Mouse (Mus musculus) limb, embryonic 13.5 days (tissue): ENCODE measurements around the gene 1700086D15Rik. TPM values are rescaled to one million over a fixed set of nuclear protein-coding genes. Genes with fewer than 3 reads are reported as not detected.

Experiments used
- ATAC-seq: fragments of 200-750 bp; cut with Nextera tagmentation; 2 replicates; pipeline ENCODE4 v1.8.0; 2017; ENCODE audit warnings: low read depth, moderate number of reproducible peaks, moderate TSS enrichment; ENCODE audit not compliant: low FRiP score
- H3K27ac ChIP-seq: fragments of 300-500 bp; sonication (generic); 2 replicates; pipeline ENCODE4 v1.5.1; 2015; ENCODE audit warnings: inconsistent platforms, mild to moderate bottlenecking, moderate library complexity
- H3K27me3 ChIP-seq: fragments of 300-500 bp; sonication (generic); 2 replicates; pipeline ENCODE4 v1.6.1; 2015; ENCODE audit warnings: mild to moderate bottlenecking, inconsistent platforms
- H3K36me3 ChIP-seq: fragments of 300-500 bp; sonication (generic); 2 replicates; pipeline ENCODE4 v1.6.1; 2015; ENCODE audit warnings: inconsistent platforms, mild to moderate bottlenecking, moderate library complexity
- H3K4me1 ChIP-seq: fragments of 300-500 bp; sonication (generic); 2 replicates; pipeline ENCODE4 v1.6.1; 2015; ENCODE audit warnings: inconsistent platforms
- H3K4me2 ChIP-seq: fragments of 300-500 bp; sonication (generic); replicated peaks from 2 replicates; pipeline ENCODE4 v1.6.1; 2015; ENCODE audit warnings: inconsistent platforms, mild to moderate bottlenecking, moderate library complexity
- H3K4me3 ChIP-seq: fragments of 300-500 bp; sonication (generic); 2 replicates; pipeline ENCODE4 v1.5.1; 2015; ENCODE audit warnings: moderate library complexity, mild to moderate bottlenecking, inconsistent platforms
- H3K9ac ChIP-seq: fragments of 300-500 bp; sonication (generic); 2 replicates; pipeline ENCODE4 v1.6.1; 2015; ENCODE audit warnings: mild to moderate bottlenecking, inconsistent platforms
- H3K9me3 ChIP-seq: fragments of 300-500 bp; sonication (generic); 2 replicates; pipeline ENCODE4 v1.6.1; 2016; ENCODE audit warnings: inconsistent platforms
- WGBS: fragments of 180-500 bp; shearing (Covaris S2); methylation state at CpG from one replicate; pipeline ENCODE4 v1.1.7; 2015; 5-methylcytosine and 5-hydroxymethylcytosine counted together
- polyA plus RNA-seq: library from polyadenylated mRNA; unstranded; fragments of >200 nt; fragmentation: Nextera tagmentation; extraction: Ambion mirVana; gene quantifications from 2 replicates; pipeline ENCODE4 v1.2.1, GENCODE M21; 2015

1700086D15Rik gene
- polyA plus RNA-seq: 0.13 TPM in 1 of 2 replicates, not detected in the other

DNA sequence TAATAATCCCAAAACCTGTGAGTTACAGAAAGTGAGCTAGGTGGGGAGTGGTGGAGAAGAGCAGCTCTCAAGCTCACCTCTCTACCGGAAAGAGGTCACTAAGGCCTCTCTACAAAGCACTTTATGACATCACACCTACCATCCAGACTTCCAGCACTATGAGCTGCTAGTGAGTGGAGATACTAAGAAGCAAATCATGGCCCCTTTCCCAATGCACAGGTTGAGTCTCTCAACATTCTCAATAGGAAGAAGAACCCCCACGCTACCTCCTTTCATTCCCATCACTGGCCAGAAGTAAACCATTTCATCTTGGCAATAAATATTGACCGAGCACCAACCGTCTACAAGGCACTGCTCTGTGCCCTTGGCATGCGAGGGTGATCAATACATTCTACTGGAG, at the start of gene 1700086D15Rik:
Gene 1700086D15Rik (minus strand): TSS at position 101 of the 400 bp plus-strand sequence.
- Histone ChIP-seq H3K4me3 (no peak within 1 kb of the TSS), H3K4me1 (peaks cover 16% of the 10 kb centered on the region), H3K27ac (no peak within 1 kb of the TSS), H3K27me3 (peaks cover 25% of the 10 kb centered on the region), H3K36me3 (no peaks in the 10 kb centered on the region), H3K4me2 (no peak within 1 kb of the TSS), H3K9ac (no peak within 1 kb of the TSS), H3K9me3 (no peaks in the 10 kb centered on the region)
- no peak for ATAC-seq
- 90% methylated on average over 5 of the region's 5 CpGs for whole genome bisulfite sequencing

GRCm38 (mm10) chr11:65209441-65209840, 49.8 kb upstream of the 1700086D15Rik start:
- no peaks in the 10 kb centered on the region for H3K9me3 ChIP-seq
- H3K36me3 ChIP-seq: no peaks in the 10 kb centered on the region
- no peak for ATAC-seq
- no peak overlapping the region for H3K4me2 ChIP-seq
- H3K4me1 ChIP-seq: no peaks in the 10 kb centered on the region
- no peak overlapping the region for H3K27ac ChIP-seq
- no peaks in the 10 kb centered on the region for H3K27me3 ChIP-seq
- 65% methylated on average over 6 of the region's 6 CpGs for WGBS
- no peak overlapping the region for H3K9ac ChIP-seq
- no peak overlapping the region for H3K4me3 ChIP-seq

GRCm38 (mm10) chr11:65205306-65205705, 45.6 kb upstream of the 1700086D15Rik start:
- Histone ChIP-seq H3K4me3 (no peak overlapping the region), H3K36me3 (no peaks in the 10 kb centered on the region), H3K27me3 (no peaks in the 10 kb centered on the region), H3K27ac (no peak overlapping the region), H3K4me1 (no peaks in the 10 kb centered on the region), H3K9ac (no peak overlapping the region), H3K9me3 (no peaks in the 10 kb centered on the region), H3K4me2 (no peak overlapping the region)
- 83% methylated on average over 5 of the region's 5 CpGs for WGBS
- ATAC-seq: no peak

- no peak for ATAC-seq
- H3K4me2 ChIP-seq: no peak overlapping the region
- H3K4me3 ChIP-seq: no peak overlapping the region
- no peaks in the 10 kb centered on the region for H3K9me3 ChIP-seq
- H3K4me1 ChIP-seq: no peaks in the 10 kb centered on the region
- no peaks in the 10 kb centered on the region for H3K36me3 ChIP-seq
- H3K9ac ChIP-seq: no peak overlapping the region
- H3K27ac ChIP-seq: no peak overlapping the region
- no peaks in the 10 kb centered on the region for H3K27me3 ChIP-seq
- 86% methylated on average over 13 of the region's 13 CpGs for WGBS
Observed at GRCm38 (mm10) chr11:65204651-65205050, 45.0 kb upstream of the 1700086D15Rik start.

DNA sequence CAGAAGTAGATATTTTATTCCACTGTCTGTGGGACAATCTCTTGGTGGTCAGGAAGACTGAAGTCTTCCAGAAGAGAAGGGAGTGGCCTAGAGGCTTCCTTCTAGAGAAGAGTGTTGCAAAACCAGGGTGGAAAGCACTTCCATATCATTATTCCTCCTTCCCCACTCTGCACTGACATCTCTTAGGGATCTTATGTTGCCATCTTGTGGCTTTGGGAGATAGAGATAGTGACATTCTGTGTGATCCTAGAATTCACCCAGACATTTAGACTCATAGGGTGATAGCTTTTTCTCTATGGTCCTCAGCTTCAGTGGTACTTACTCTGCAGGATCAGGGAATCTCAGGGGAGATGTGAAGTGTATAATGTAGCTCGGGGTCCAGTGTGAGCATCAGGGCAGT, 43.3 kb upstream of the 1700086D15Rik start:
- 82% methylated on average over 1 of the region's 1 CpGs for WGBS
- H3K9me3 ChIP-seq: no peaks in the 10 kb centered on the region
- no peak overlapping the region for H3K27ac ChIP-seq
- no peak overlapping the region for H3K4me2 ChIP-seq
- no peaks in the 10 kb centered on the region for H3K4me1 ChIP-seq
- no peaks in the 10 kb centered on the region for H3K27me3 ChIP-seq
- H3K36me3 ChIP-seq: no peaks in the 10 kb centered on the region
- H3K9ac ChIP-seq: no peak overlapping the region
- ATAC-seq: no peak
- H3K4me3 ChIP-seq: no peak overlapping the region

DNA sequence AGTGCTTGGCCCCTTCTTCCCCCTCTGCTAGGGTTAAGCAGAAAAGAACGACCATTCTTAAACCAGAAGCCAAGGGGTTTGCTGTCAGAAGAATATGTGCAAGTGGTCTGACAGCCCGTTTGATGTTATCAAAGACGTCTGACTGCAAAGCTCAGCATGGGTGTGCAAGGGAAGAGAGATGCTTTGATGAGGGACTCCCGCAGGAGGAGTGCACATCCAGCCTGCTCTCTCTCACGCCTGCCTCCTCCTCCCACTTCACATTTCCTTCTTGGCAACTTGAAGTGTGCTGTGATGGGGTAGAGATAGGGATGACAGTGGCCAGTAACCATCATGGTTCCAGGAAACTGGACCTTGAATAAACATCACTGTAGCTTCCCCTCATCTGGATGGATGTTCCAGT, 42.5 kb upstream of the 1700086D15Rik start:
- no peak overlapping the region for H3K4me2 ChIP-seq

DNA sequence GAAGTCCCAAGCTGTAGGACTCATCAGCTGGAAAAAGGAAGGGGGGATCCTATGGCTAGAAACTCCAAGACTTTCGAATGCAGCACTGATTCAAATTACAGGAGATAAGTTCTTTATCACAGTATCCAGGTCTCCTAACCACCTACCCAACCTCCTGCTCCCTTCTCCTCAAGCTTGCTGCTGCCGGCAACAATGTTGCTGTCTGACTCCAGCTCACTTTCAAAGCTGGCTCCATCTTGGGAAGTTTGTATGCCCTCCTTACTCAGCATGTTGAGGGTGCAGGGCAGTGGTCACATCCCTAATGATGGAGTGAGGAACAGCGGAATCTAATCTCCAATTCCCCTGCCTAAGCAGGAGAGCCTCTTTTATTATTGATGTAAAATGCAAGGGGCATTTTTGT, 38.3 kb upstream of the 1700086D15Rik start:
- no peaks in the 10 kb centered on the region for H3K4me1 ChIP-seq
- no peaks in the 10 kb centered on the region for H3K36me3 ChIP-seq
- no peak overlapping the region for H3K27ac ChIP-seq
- no peaks in the 10 kb centered on the region for H3K27me3 ChIP-seq
- no peak overlapping the region for H3K4me2 ChIP-seq
- no peak for ATAC-seq
- no peak overlapping the region for H3K4me3 ChIP-seq
- H3K9ac ChIP-seq: no peak overlapping the region
- 76% methylated on average over 3 of the region's 3 CpGs for WGBS
- H3K9me3 ChIP-seq: no peaks in the 10 kb centered on the region

More for the DNA sequence above, 42.5 kb upstream of the 1700086D15Rik start:
- no peak overlapping the region for H3K4me3 ChIP-seq
- no peaks in the 10 kb centered on the region for H3K4me1 ChIP-seq
- no peak overlapping the region for H3K9ac ChIP-seq
- H3K27ac ChIP-seq: no peak overlapping the region
- no peak for ATAC-seq
- 31% methylated on average over 5 of the region's 5 CpGs for WGBS
- no peaks in the 10 kb centered on the region for H3K9me3 ChIP-seq
- no peaks in the 10 kb centered on the region for H3K27me3 ChIP-seq
- H3K36me3 ChIP-seq: no peaks in the 10 kb centered on the region

- Histone ChIP-seq H3K27me3 (no peaks in the 10 kb centered on the region), H3K36me3 (no peaks in the 10 kb centered on the region), H3K4me2 (no peak overlapping the region), H3K9me3 (no peaks in the 10 kb centered on the region), H3K4me3 (no peak overlapping the region), H3K4me1 (no peaks in the 10 kb centered on the region), H3K9ac (no peak overlapping the region), H3K27ac (no peak overlapping the region)
- ATAC-seq: no peak
- WGBS: 6% methylated on average over 3 of the region's 3 CpGs
Observed at GRCm38 (mm10) chr11:65197280-65197679, 37.6 kb upstream of the 1700086D15Rik start.

DNA sequence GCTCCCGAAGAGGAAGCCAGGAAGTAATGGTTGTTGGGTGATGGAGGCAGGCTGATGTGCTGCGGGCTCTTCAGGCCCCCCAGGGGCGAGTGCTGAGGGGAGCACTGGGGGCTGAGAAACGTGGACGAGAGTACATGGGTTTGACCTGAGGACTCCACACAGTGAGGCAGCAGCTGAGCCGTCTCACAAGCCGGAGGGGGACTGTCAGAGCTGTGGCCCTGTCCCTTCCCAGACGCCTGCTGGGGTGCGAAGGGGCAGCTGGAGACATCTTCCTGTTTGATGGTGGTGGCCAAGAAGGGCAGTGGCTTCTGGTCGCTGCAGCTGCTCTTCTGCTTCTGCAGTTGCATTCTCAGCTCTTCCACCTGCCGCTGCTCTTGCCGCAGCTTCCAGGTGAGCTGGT, 27.3 kb upstream of the 1700086D15Rik start:
- no peaks in the 10 kb centered on the region for H3K9me3 ChIP-seq
- H3K4me2 ChIP-seq: no peak overlapping the region
- H3K9ac ChIP-seq: no peak overlapping the region
- H3K27ac ChIP-seq: no peak overlapping the region
- H3K4me1 ChIP-seq: no peaks in the 10 kb centered on the region
- H3K36me3 ChIP-seq: no peaks in the 10 kb centered on the region
- H3K4me3 ChIP-seq: no peak overlapping the region
- peaks cover 5% of the 10 kb centered on the region; the same call in 1 of the 2 replicates for H3K27me3 ChIP-seq
- WGBS: 86% methylated on average over 12 of the region's 12 CpGs
- no peak for ATAC-seq

DNA sequence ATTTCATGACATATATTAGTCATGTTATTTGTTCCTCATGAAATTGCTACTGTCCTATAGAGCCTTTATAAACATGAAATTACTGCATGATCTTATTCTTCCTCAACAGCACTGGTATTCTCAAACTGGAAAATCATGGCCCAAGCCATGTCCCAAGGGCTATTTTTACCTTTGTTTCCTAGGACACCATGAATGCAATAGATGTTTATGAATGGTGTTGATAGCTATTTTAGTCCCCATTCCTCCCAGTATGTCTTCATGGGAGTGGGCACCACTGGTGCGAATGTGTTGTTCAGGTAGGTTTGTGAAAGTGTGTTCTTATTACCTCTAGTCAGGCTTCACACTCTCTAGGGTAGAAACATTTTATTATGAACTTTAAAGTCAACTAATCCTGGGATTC, 25.4 kb upstream of the 1700086D15Rik start:
- WGBS: 94% methylated on average over 1 of the region's 1 CpGs

DNA sequence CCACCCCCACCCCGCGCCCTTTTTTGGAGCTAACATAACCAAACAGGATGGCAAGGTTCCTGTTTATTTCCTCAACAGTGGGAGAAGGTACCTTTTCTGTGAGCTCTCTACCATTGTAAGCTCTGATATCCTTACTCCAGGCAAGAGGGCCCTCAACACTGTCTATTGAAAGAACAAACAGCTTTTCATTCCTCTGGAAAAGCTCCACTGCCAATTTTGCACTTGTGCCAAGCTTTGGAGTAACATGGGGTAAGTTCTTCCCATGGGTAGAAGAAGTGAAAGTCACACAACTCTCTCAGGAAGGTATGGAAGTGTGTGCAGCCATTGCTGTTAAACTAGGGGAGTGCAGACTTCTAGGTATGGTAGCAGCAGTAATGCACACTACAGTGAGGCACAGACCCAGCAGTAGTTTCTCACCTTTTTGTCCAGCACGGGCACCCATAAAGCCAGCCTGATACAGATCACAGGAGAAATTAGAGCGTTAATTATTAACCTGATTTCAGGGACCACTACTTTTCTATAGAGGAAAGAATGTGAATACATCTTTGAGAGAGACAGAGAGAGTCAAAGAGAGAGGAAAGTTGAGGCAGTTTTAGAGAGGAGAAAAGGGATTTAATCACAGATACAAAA, 10.5 kb upstream of the 1700086D15Rik start:
- Histone ChIP-seq H3K4me2 (no peak overlapping the region), H3K36me3 (no peaks in the 10 kb centered on the region), H3K4me1 (no peaks in the 10 kb centered on the region), H3K4me3 (no peak overlapping the region), H3K27ac (no peak overlapping the region), H3K9ac (no peak overlapping the region), H3K9me3 (no peaks in the 10 kb centered on the region), H3K27me3 (peaks cover 8% of the 10 kb centered on the region)
- WGBS: 85% methylated on average over 4 of the region's 4 CpGs
- ATAC-seq: no peak

More for the DNA sequence above, 25.4 kb upstream of the 1700086D15Rik start:
- Histone ChIP-seq H3K27ac (no peak overlapping the region), H3K36me3 (no peaks in the 10 kb centered on the region), H3K4me2 (no peak overlapping the region), H3K9me3 (no peaks in the 10 kb centered on the region), H3K4me3 (no peak overlapping the region), H3K4me1 (no peaks in the 10 kb centered on the region), H3K9ac (no peak overlapping the region), H3K27me3 (peaks cover 5% of the 10 kb centered on the region; the same call in 1 of the 2 replicates)
- ATAC-seq: no peak

- H3K4me2 ChIP-seq: peak within 1 kb of the TSS; percentile 97
- peak within 1 kb of the TSS; percentile 87 for H3K9ac ChIP-seq
- peak within 1 kb of the TSS; percentile 85 for H3K4me3 ChIP-seq
- peaks cover 33% of the 10 kb centered on the region for H3K27me3 ChIP-seq
- peaks cover 16% of the 10 kb centered on the region for H3K4me1 ChIP-seq
- under 1% methylated on average over 27 of the region's 27 CpGs for WGBS
- H3K36me3 ChIP-seq: no peaks in the 10 kb centered on the region
- no peaks in the 10 kb centered on the region for H3K9me3 ChIP-seq
- ATAC-seq: peak; percentile 91
- no peak within 1 kb of the TSS for H3K27ac ChIP-seq
Observed at GRCm38 (mm10) chr11:65162767-65163120, 3.1 kb upstream of the 1700086D15Rik start, which contains the start of gene Arhgap44. Gene Arhgap44 (minus strand): TSS chr11:65162961.
